Mouse (Mus musculus): ENCODE results near the gene Rnft1.

GRCm38 (mm10) chr11:86468971-86469370 is 15.5 kb upstream of the Rnft1 start:
- TF ChIP-seq CTCF (IDR thresholded peaks at IDR 0.05; ENCODE audit: low read depth, low read length) (no peak), GATA2 (IDR thresholded peaks at IDR 0.05; ENCODE audit: borderline replicate concordance, low read depth, low read length) (no peak)

Measured in G1E (cell line).